Mouse (Mus musculus) embryonic facial prominence, embryonic 12.5 days (tissue): Measurements from ENCODE around the gene Ecd. TPM values are rescaled to one million over a fixed set of nuclear protein-coding genes. Genes with fewer than 3 reads are reported as not detected.
A peak's percentile ranks its signal among the peaks of the same experiment; 100 is the strongest.
"Not testable (repeated sequence)": the region's sequence is repeated elsewhere in the genome, so short reads cannot be mapped to it uniquely, and the experiment has no call there.

Experiments
- ATAC-seq: fragments of 200-750 bp; cut with Nextera tagmentation; 2 replicates; pipeline ENCODE4 v1.8.0; 2017; ENCODE audit not compliant: insufficient number of reproducible peaks, insufficient read depth, low FRiP score, low TSS enrichment
- H3K27ac ChIP-seq: fragments of 300-500 bp; sonication (generic); 2 replicates; pipeline ENCODE4 v1.5.1; 2016; ENCODE audit warnings: mild to moderate bottlenecking
- H3K27me3 ChIP-seq: fragments of 300-500 bp; sonication (generic); 2 replicates; pipeline ENCODE4 v1.6.1; 2016; ENCODE audit warnings: mild to moderate bottlenecking, moderate library complexity
- H3K36me3 ChIP-seq: fragments of 300-500 bp; sonication (generic); 2 replicates; pipeline ENCODE4 v1.6.1; 2016; ENCODE audit warnings: mild to moderate bottlenecking
- H3K4me1 ChIP-seq: fragments of 300-500 bp; sonication (generic); 2 replicates; pipeline ENCODE4 v1.6.1; 2016
- H3K4me2 ChIP-seq: fragments of 300-500 bp; sonication (generic); replicated peaks from 2 replicates; pipeline ENCODE4 v1.6.1; 2016; ENCODE audit warnings: mild to moderate bottlenecking, moderate library complexity
- H3K4me3 ChIP-seq: fragments of 300-500 bp; sonication (generic); 2 replicates; pipeline ENCODE4 v1.5.1; 2016; ENCODE audit warnings: mild to moderate bottlenecking
- H3K9ac ChIP-seq: fragments of 300-500 bp; sonication (generic); 2 replicates; pipeline ENCODE4 v1.6.1; 2016; ENCODE audit warnings: mild to moderate bottlenecking, moderate library complexity
- H3K9me3 ChIP-seq: fragments of 300-500 bp; sonication (generic); 2 replicates; pipeline ENCODE4 v1.6.1; 2016; ENCODE audit warnings: mild to moderate bottlenecking, moderate library complexity
- WGBS: fragments of 180-500 bp; shearing (Covaris S2); methylation state at CpG from one replicate; pipeline ENCODE4 v1.1.7; 2016; 5-methylcytosine and 5-hydroxymethylcytosine counted together
- polyA plus RNA-seq: library from polyadenylated mRNA; unstranded; fragments of >200 nt; fragmentation: Nextera tagmentation; extraction: Ambion mirVana; gene quantifications from 2 replicates; pipeline ENCODE4 v1.2.1, GENCODE M21; 2016

The Ecd gene
- polyA plus RNA-seq, 1 experiment from 2014 or later: 58.7 TPM

- no peak overlapping the region for H3K9ac ChIP-seq
- 88% methylated on average over 1 of the region's 1 CpGs for WGBS
- H3K36me3 ChIP-seq: peaks cover 14% of the 10 kb centered on the region
- H3K9me3 ChIP-seq: no peaks in the 10 kb centered on the region
- no peaks in the 10 kb centered on the region for H3K4me1 ChIP-seq
- H3K4me3 ChIP-seq: no peak overlapping the region
- H3K4me2 ChIP-seq: no peak overlapping the region
- no peak for ATAC-seq
- no peaks in the 10 kb centered on the region for H3K27me3 ChIP-seq
- H3K27ac ChIP-seq: no peak overlapping the region
Observed at GRCm38 (mm10) chr14:20315137-20315536, 32.8 kb downstream of the Ecd start.

- not testable (repeated sequence) for H3K36me3 ChIP-seq, H3K4me1 ChIP-seq, H3K9ac ChIP-seq, H3K27me3 ChIP-seq, ATAC-seq, H3K4me3 ChIP-seq, H3K4me2 ChIP-seq, H3K9me3 ChIP-seq, H3K27ac ChIP-seq
- WGBS: 71% methylated on average over 2 of the region's 2 CpGs
Observed at GRCm38 (mm10) chr14:20305085-20305484, 42.8 kb downstream of the Ecd start.

- H3K9ac ChIP-seq: no peak overlapping the region
- 0 out of 2 replicates have a peak, but pooled peaks cover 4% of the 10 kb centered on the region for H3K4me1 ChIP-seq
- no peak overlapping the region for H3K4me2 ChIP-seq
- no peaks in the 10 kb centered on the region for H3K27me3 ChIP-seq
- no peak overlapping the region for H3K4me3 ChIP-seq
- H3K9me3 ChIP-seq: no peaks in the 10 kb centered on the region
- H3K27ac ChIP-seq: no peak overlapping the region
- H3K36me3 ChIP-seq: no peaks in the 10 kb centered on the region
- WGBS: 80% methylated on average over 3 of the region's 3 CpGs
- ATAC-seq: no peak
Observed at GRCm38 (mm10) chr14:20298131-20298530, 49.8 kb downstream of the Ecd start.

- Histone ChIP-seq H3K27me3 (no peaks in the 10 kb centered on the region), H3K4me2 (no peak overlapping the region), H3K36me3 (no peaks in the 10 kb centered on the region), H3K9ac (no peak overlapping the region), H3K4me3 (no peak overlapping the region), H3K9me3 (no peaks in the 10 kb centered on the region), H3K27ac (no peak overlapping the region), H3K4me1 (0 out of 2 replicates have a peak, but pooled peaks cover 4% of the 10 kb centered on the region)
- WGBS: 77% methylated on average over 3 of the region's 3 CpGs
- no peak for ATAC-seq
Observed at GRCm38 (mm10) chr14:20297616-20298015, 50.3 kb downstream of the Ecd start.

GRCm38 (mm10) chr14:20294947-20295346 lies 53.0 kb downstream of the Ecd start:
- H3K4me2 ChIP-seq: peak overlapping the region; percentile 51

GRCm38 (mm10) chr14:20294117-20294892 lies 53.6 kb downstream of the Ecd start, which contains the start of gene Nudt13:
Gene Nudt13, plus strand, starts transcription at chr14:20294697.
- Histone ChIP-seq H3K27ac (no peak within 1 kb of the TSS), H3K4me1 (0 out of 2 replicates have a peak, but pooled peaks cover 4% of the 10 kb centered on the region), H3K9ac (peak within 1 kb of the TSS; percentile 53), H3K4me3 (peak within 1 kb of the TSS; percentile 49), H3K9me3 (no peaks in the 10 kb centered on the region), H3K27me3 (no peaks in the 10 kb centered on the region), H3K36me3 (no peaks in the 10 kb centered on the region), H3K4me2 (peak within 1 kb of the TSS; percentile 51)
- ATAC-seq: peak; percentile 92
- WGBS: 23% methylated on average over 14 of the region's 14 CpGs

More at GRCm38 (mm10) chr14:20294947-20295346, 53.0 kb downstream of the Ecd start:
- WGBS: 48% methylated on average over 8 of the region's 8 CpGs
- no peaks in the 10 kb centered on the region for H3K27me3 ChIP-seq
- H3K36me3 ChIP-seq: no peaks in the 10 kb centered on the region
- no peaks in the 10 kb centered on the region for H3K9me3 ChIP-seq
- no peak for ATAC-seq
- H3K9ac ChIP-seq: peak overlapping the region; percentile 53
- 0 out of 2 replicates have a peak, but pooled peaks cover 4% of the 10 kb centered on the region for H3K4me1 ChIP-seq
- no peak overlapping the region for H3K27ac ChIP-seq
- peak overlapping the region; percentile 49 for H3K4me3 ChIP-seq

GRCm38 (mm10) chr14:20291391-20291790 lies 56.5 kb downstream of the Ecd start:
- no peak for ATAC-seq
- Histone ChIP-seq H3K4me3 (no peak overlapping the region), H3K27ac (no peak overlapping the region), H3K9ac (no peak overlapping the region), H3K9me3 (no peaks in the 10 kb centered on the region), H3K4me1 (0 out of 2 replicates have a peak, but pooled peaks cover 4% of the 10 kb centered on the region), H3K4me2 (no peak overlapping the region), H3K27me3 (no peaks in the 10 kb centered on the region), H3K36me3 (no peaks in the 10 kb centered on the region)
- WGBS: 61% methylated on average over 4 of the region's 4 CpGs

Other genes with a start within 250 kb of the Ecd start
- gene Saysd1, start 209.6 kb downstream of the Ecd start, polyA plus RNA-seq: 11.0 and 11.5 TPM in 2 replicates
- 6.5 and 6.9 TPM in 2 replicates for gene Kcnk5, start 166.3 kb downstream of the Ecd start, polyA plus RNA-seq
- not detected in 2 replicates for gene Kcnk16, start 78.9 kb downstream of the Ecd start, polyA plus RNA-seq
- gene Nudt13, start 53.4 kb downstream of the Ecd start, polyA plus RNA-seq: 14.1 and 15.6 TPM in 2 replicates
- 48.4 and 53.5 TPM in 2 replicates for gene Fam149b, start within 50 bp of the Ecd start, polyA plus RNA-seq
- gene Dnajc9, start 40.8 kb upstream of the Ecd start, polyA plus RNA-seq: 231 and 238 TPM in 2 replicates
- gene Mrps16, start 45.5 kb upstream of the Ecd start, polyA plus RNA-seq: 87.4 and 91.6 TPM in 2 replicates
- gene Cfap70, start 104.1 kb upstream of the Ecd start, polyA plus RNA-seq: 0.18 and 0.67 TPM in 2 replicates
- 30.8 and 34.0 TPM in 2 replicates for gene Anxa7, start 132.0 kb upstream of the Ecd start, polyA plus RNA-seq
- gene Mss51, start 148.8 kb upstream of the Ecd start, polyA plus RNA-seq: 1.4 and 1.6 TPM in 2 replicates
- 59.5 and 62.4 TPM in 2 replicates for gene Ppp3cb, start 198.5 kb upstream of the Ecd start, polyA plus RNA-seq